Mouse (Mus musculus) CH12.LX (cell line): ENCODE results near the gene Vill.

Experiments used
- CTCF ChIP-seq, 2 experiments: IDR thresholded peaks in 1 of 2; conservative IDR thresholded peaks in 1 of 2; 2 replicates each; pipeline ENCODE4 v1.5.1; 2011 to 2012; ENCODE audit warnings: low read depth in 2 of 2, low read length in 2 of 2, improper control_type of control experiment in 1 of 2, inconsistent platforms in 1 of 2, mild to moderate bottlenecking in 1 of 2, moderate library complexity in 1 of 2
- POLR2A ChIP-seq: IDR thresholded peaks from 2 replicates; pipeline ENCODE4 v1.6.1; 2011; ENCODE audit warnings: low read depth, mild to moderate bottlenecking, improper control_type of control experiment, low read length

- TF ChIP-seq POLR2A (no peak), CTCF (conservative IDR thresholded peaks at IDR 0.05 in 1 of 2, IDR thresholded peaks at IDR 0.05 in 1 of 2; ENCODE audit: low read depth in 2 of 2, low read length in 2 of 2) (no peak)
Observed at GRCm38 (mm10) chr9:119091581-119092310, 39.2 kb downstream of the Vill start.
